Mouse (Mus musculus): ENCODE measurements at regions not wholly inside any gene's neighbourhood (a gene's known extent, or its start where the extent isn't known, plus 50 kb on each side); places are given as distances from the start of the nearest gene placed in this dataset.
"Not testable (repeated sequence)": the region's sequence is repeated elsewhere in the genome, so short reads cannot be mapped to it uniquely, and the experiment has no call there.

- Histone ChIP-seq H3K27ac (ENCODE audit: low read depth, low read length) (no peak overlapping the region), H3K4me1 (replicated peaks; ENCODE audit: control insufficient read depth, insufficient read depth, low read length) (no peaks in the 10 kb centered on the region), H3K36me3 (ENCODE audit: control insufficient read depth, insufficient read depth, low read length) (no peaks in the 10 kb centered on the region), H3K9me3 (ENCODE audit: control insufficient read depth, low read length) (no peaks in the 10 kb centered on the region), H3K4me3 (ENCODE audit: low read depth, low read length) (no peak overlapping the region), H3K4me2 (replicated peaks; ENCODE audit: low read depth, low read length) (no peak overlapping the region), H3K27me3 (ENCODE audit: control insufficient read depth, insufficient read depth, low read length) (no peaks in the 10 kb centered on the region), H3K9ac (ENCODE audit: low read depth, low read length) (no peak overlapping the region)
- ATAC-seq (ENCODE audit: low FRiP score) (no peak), DNase-seq (ENCODE audit: low spot score) (no peak)
- 78% methylated on average over 1 of the region's 1 CpGs for WGBS
These were observed 1303.5 kb upstream of the Got2 start for GRCm38 (mm10) chr8:97191806-97192205.

GRCm38 (mm10) chr8:97183831-97184230, 1295.5 kb upstream of the Got2 start:
- not testable (repeated sequence) for H3K4me2 ChIP-seq (replicated peaks; ENCODE audit: low read depth, low read length); H3K36me3 ChIP-seq (ENCODE audit: control insufficient read depth, insufficient read depth, low read length); H3K27ac ChIP-seq (ENCODE audit: low read depth, low read length); H3K4me3 ChIP-seq (ENCODE audit: low read depth, low read length); ATAC-seq (ENCODE audit: low FRiP score); H3K4me1 ChIP-seq (replicated peaks; ENCODE audit: control insufficient read depth, insufficient read depth, low read length); H3K9ac ChIP-seq (ENCODE audit: low read depth, low read length); H3K27me3 ChIP-seq (ENCODE audit: control insufficient read depth, insufficient read depth, low read length); H3K9me3 ChIP-seq (ENCODE audit: control insufficient read depth, low read length); DNase-seq (ENCODE audit: low spot score)
- WGBS = 95% methylated on average over 13 of the region's 13 CpGs

- H3K4me1 ChIP-seq (replicated peaks; ENCODE audit: control insufficient read depth, insufficient read depth, low read length); H3K27me3 ChIP-seq (ENCODE audit: control insufficient read depth, insufficient read depth, low read length); DNase-seq (ENCODE audit: low spot score); H3K36me3 ChIP-seq (ENCODE audit: control insufficient read depth, insufficient read depth, low read length); H3K9me3 ChIP-seq (ENCODE audit: control insufficient read depth, low read length); H3K4me2 ChIP-seq (replicated peaks; ENCODE audit: low read depth, low read length); ATAC-seq (ENCODE audit: low FRiP score); H3K4me3 ChIP-seq (ENCODE audit: low read depth, low read length); H3K9ac ChIP-seq (ENCODE audit: low read depth, low read length); H3K27ac ChIP-seq (ENCODE audit: low read depth, low read length): not testable (repeated sequence)
These were observed 1294.1 kb upstream of the Got2 start for GRCm38 (mm10) chr8:97182456-97182855.
